Mouse (Mus musculus) embryonic facial prominence, embryonic 11.5 days (tissue): ENCODE measurements around the gene Hist1h3e. TPM values are rescaled to one million over a fixed set of nuclear protein-coding genes. Genes with fewer than 3 reads are reported as not detected.
"Not testable (repeated sequence)": the region's sequence is repeated elsewhere in the genome, so short reads cannot be mapped to it uniquely, and the experiment has no call there.

ENCODE experiments used
- ATAC-seq: fragments of 200-750 bp; cut with Nextera tagmentation; replicated peaks from 2 replicates; pipeline ENCODE4 v1.8.0; 2017; ENCODE audit warnings: low read depth; ENCODE audit not compliant: insufficient number of reproducible peaks, low FRiP score, low TSS enrichment
- DNase-seq: peaks from one replicate; pipeline ENCODE4 v3.0.0-alpha.2; 2015; ENCODE audit warnings: low spot score
- H3K27ac ChIP-seq: fragments of 300-500 bp; sonication (generic); replicated peaks from 2 replicates; pipeline ENCODE4 v1.5.1; 2014; ENCODE audit warnings: mild to moderate bottlenecking, low read depth, low read length, control low read depth
- H3K27me3 ChIP-seq: fragments of 300-500 bp; sonication (generic); 2 replicates; pipeline ENCODE4 v1.6.1; 2014; ENCODE audit warnings: mild to moderate bottlenecking, low read length, moderate library complexity, mixed read lengths; ENCODE audit not compliant: control insufficient read depth, insufficient read depth
- H3K36me3 ChIP-seq: fragments of 300-500 bp; sonication (generic); replicated peaks from 2 replicates; pipeline ENCODE4 v1.6.1; 2014; ENCODE audit warnings: low read depth, mild to moderate bottlenecking, low read length, moderate library complexity, mixed read lengths; ENCODE audit not compliant: control insufficient read depth, insufficient read depth
- H3K4me1 ChIP-seq: fragments of 300-500 bp; sonication (generic); 2 replicates; pipeline ENCODE4 v1.6.1; 2014; ENCODE audit warnings: low read length, mixed read lengths; ENCODE audit not compliant: control insufficient read depth, insufficient read depth
- H3K4me2 ChIP-seq: fragments of 300-500 bp; sonication (generic); 2 replicates; pipeline ENCODE4 v1.6.1; 2014; ENCODE audit warnings: low read depth, mild to moderate bottlenecking, control low read depth, low read length, moderate library complexity
- H3K4me3 ChIP-seq: fragments of 300-500 bp; sonication (generic); 2 replicates; pipeline ENCODE4 v1.5.1; 2014; ENCODE audit warnings: low read depth, low read length, control low read depth
- H3K9ac ChIP-seq: fragments of 300-500 bp; sonication (generic); replicated peaks from 2 replicates; pipeline ENCODE4 v1.6.1; 2014; ENCODE audit warnings: mild to moderate bottlenecking, control low read depth, low read length
- H3K9me3 ChIP-seq: fragments of 300-500 bp; sonication (generic); replicated peaks from 2 replicates; pipeline ENCODE4 v1.6.1; 2016; ENCODE audit warnings: mild to moderate bottlenecking, low read length, inconsistent platforms, mixed read lengths; ENCODE audit not compliant: control insufficient read depth
- WGBS: fragments of 180-500 bp; shearing (Covaris S2); extraction: QIAGEN DNeasy Blood & Tissue Kit; methylation state at CpG from one replicate; pipeline ENCODE4 v1.1.7; 2014; 5-methylcytosine and 5-hydroxymethylcytosine counted together
- polyA plus RNA-seq: library from polyadenylated mRNA; unstranded; fragments of >200 nt; fragmentation: Nextera tagmentation; extraction: Ambion mirVana; gene quantifications from 2 replicates; pipeline ENCODE4 v1.2.1, GENCODE M21; 2014

Gene Hist1h3e
- polyA plus RNA-seq, 1 experiment from 2014 or later: 12.1 TPM

DNA sequence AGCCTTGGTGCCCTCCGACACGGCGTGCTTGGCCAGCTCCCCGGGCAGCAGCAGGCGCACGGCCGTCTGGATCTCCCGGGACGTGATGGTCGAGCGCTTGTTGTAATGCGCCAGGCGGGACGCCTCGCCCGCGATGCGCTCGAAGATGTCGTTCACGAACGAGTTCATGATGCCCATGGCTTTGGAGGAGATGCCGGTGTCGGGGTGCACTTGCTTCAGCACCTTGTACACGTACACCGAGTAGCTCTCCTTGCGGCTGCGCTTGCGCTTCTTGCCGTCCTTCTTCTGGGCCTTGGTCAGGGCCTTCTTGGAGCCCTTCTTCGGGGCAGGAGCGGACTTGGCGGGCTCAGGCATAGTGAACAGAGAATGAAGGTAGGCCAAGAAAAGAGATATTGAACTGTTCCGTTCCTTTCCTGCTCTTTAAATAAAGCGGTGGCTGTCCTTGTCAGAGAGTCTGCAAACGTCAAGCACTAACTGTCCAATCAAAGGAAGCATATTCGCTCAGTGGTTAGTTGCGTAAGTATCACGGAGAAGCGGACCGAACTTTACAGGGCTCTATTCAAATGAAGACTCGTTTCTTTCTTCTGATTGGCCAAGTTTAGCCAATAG lies 19.1 kb downstream of the Hist1h3e start, which contains the start of gene Hist1h2bh:
Gene Hist1h2bh (minus strand): TSS at position 394 of the 609 bp plus-strand sequence.
- ATAC-seq (peak; percentile 95), DNase-seq (peak; percentile 94)
- Histone ChIP-seq H3K4me2 (peak within 1 kb of the TSS; percentile 70), H3K4me3 (peak within 1 kb of the TSS; percentile 45), H3K9ac (peak within 1 kb of the TSS; percentile 65), H3K27ac (peak within 1 kb of the TSS; percentile 83)
- 1% methylated on average over 30 of the region's 42 CpGs for WGBS
- not testable (repeated sequence) for H3K9me3 ChIP-seq, H3K27me3 ChIP-seq, H3K36me3 ChIP-seq, H3K4me1 ChIP-seq

- H3K9me3 ChIP-seq, H3K27me3 ChIP-seq, H3K4me1 ChIP-seq, ATAC-seq, H3K36me3 ChIP-seq: not testable (repeated sequence)
- Histone ChIP-seq H3K27ac (peak overlapping the region; percentile 83), H3K4me2 (peak overlapping the region; percentile 59), H3K4me3 (peak overlapping the region; percentile 45), H3K9ac (peak overlapping the region; percentile 65)
- 7% methylated on average over 3 of the region's 3 CpGs for WGBS
- peak; percentile 42 for DNase-seq
Measured at GRCm38 (mm10) chr13:23542225-23542980, 19.8 kb downstream of the Hist1h3e start.

DNA sequence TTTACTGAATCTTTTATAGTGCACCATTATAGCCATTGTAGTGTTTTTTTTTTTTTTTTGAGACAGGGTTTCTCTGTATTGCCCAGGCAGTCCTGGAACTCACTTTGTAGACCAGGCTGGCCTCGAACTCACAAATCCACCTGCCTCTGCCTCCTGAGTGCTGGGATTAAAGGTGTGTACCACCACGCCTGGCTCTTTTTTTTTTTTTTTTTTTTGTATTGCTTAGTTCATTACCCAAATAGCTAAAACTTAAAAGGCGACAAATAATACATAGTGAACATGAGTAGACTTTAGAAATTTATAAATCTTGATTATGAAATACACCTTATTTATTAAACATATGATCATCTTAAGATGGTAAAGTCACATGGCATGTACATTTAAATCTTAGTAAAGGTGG lies 20.7 kb downstream of the Hist1h3e start:
- Histone ChIP-seq H3K4me3 (no peak overlapping the region), H3K4me1 (no peaks in the 10 kb centered on the region), H3K9me3 (no peaks in the 10 kb centered on the region), H3K27me3 (no peaks in the 10 kb centered on the region), H3K4me2 (no peak overlapping the region), H3K36me3 (no peaks in the 10 kb centered on the region), H3K9ac (no peak overlapping the region), H3K27ac (no peak overlapping the region)
- 84% methylated on average over 3 of the region's 3 CpGs for WGBS
- no peak for DNase-seq
- ATAC-seq: no peak

DNA sequence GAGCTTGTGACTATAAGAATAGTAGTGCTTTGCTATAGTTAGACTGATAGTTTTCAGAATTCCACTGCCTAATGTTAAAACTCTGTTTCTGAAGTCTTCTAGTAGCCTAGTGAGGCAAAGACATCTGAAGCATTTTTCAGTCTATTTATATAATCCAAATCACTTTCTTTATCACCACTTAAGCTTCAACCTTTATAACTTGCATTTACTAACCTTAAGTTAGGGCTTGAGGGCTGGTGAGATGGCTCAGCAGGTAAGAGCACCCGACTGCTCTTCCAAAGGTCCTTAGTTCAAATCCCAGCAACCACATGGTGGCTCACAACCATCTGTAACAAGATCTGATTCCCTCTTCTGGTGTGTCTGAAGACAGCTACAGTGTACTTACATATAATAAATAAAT lies 22.3 kb downstream of the Hist1h3e start:
- not testable (repeated sequence) for H3K9me3 ChIP-seq, H3K27me3 ChIP-seq, H3K9ac ChIP-seq, DNase-seq, H3K4me2 ChIP-seq, ATAC-seq, H3K4me1 ChIP-seq, H3K27ac ChIP-seq, H3K4me3 ChIP-seq, H3K36me3 ChIP-seq
- WGBS: 75% methylated on average over 1 of the region's 1 CpGs

DNA sequence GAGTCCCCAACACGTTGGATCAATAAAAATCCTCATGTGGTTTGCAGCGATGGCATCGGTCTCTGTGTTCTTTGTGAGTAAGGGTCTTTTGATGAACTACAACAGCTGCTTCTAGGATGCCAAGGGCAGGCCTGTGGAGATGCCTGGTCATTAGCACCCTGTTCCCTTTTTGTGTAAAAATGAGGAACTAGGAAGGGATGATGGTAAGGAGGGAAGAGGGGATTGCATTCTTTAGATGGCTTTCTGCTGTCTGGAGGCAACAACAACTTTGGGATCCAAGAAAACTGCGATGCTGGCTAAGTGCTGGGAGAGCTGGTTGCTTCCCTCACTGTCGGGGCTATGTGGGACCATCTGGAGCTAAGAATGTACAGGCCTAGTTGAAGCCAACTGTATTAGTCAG lies 23.9 kb downstream of the Hist1h3e start:
- ATAC-seq (no peak), DNase-seq (no peak)
- Histone ChIP-seq H3K9me3 (no peaks in the 10 kb centered on the region), H3K36me3 (no peaks in the 10 kb centered on the region), H3K4me3 (no peak overlapping the region), H3K27me3 (no peaks in the 10 kb centered on the region), H3K4me1 (no peaks in the 10 kb centered on the region), H3K27ac (no peak overlapping the region), H3K4me2 (no peak overlapping the region), H3K9ac (no peak overlapping the region)
- 73% methylated on average over 5 of the region's 5 CpGs for WGBS

- ATAC-seq (no peak), DNase-seq (no peak)
- H3K9ac ChIP-seq: peak overlapping the region; percentile 7; the same call in 1 of the 2 replicates
- H3K27me3 ChIP-seq: no peaks in the 10 kb centered on the region
- H3K4me3 ChIP-seq: peak overlapping the region; percentile 56
- 86% methylated on average over 3 of the region's 3 CpGs for WGBS
- H3K27ac ChIP-seq: no peak overlapping the region
- peak overlapping the region; percentile 17 for H3K4me2 ChIP-seq
- no peaks in the 10 kb centered on the region for H3K9me3 ChIP-seq
- no peaks in the 10 kb centered on the region for H3K4me1 ChIP-seq
- H3K36me3 ChIP-seq: no peaks in the 10 kb centered on the region
Measured at GRCm38 (mm10) chr13:23537006-23537710, 25.0 kb downstream of the Hist1h3e start.

- Histone ChIP-seq H3K4me2 (peak overlapping the region; percentile 66), H3K9me3 (no peaks in the 10 kb centered on the region), H3K27me3 (no peaks in the 10 kb centered on the region), H3K4me1 (no peaks in the 10 kb centered on the region), H3K4me3 (peak overlapping the region; percentile 56), H3K9ac (peak overlapping the region; percentile 71), H3K36me3 (no peaks in the 10 kb centered on the region), H3K27ac (peak overlapping the region; percentile 97)
- 18% methylated on average over 7 of the region's 7 CpGs for WGBS
- DNase-seq (peak; percentile 63), ATAC-seq (no peak)
Measured at GRCm38 (mm10) chr13:23536076-23536822, 25.9 kb downstream of the Hist1h3e start.
